Mouse (Mus musculus): ENCODE measurements around the gene Krt222. TPM values are rescaled to one million over a fixed set of nuclear protein-coding genes. Genes with fewer than 3 reads are reported as not detected.

Gene Krt222
- total RNA-seq, 2 experiments from 2014 or later: 12.6 to 18.9 TPM

Other genes starting within 250 kb of the Krt222 start
- 10 to 100 TPM; 53.3 to 57.0 TPM for gene Top2a, start 219.9 kb downstream of the Krt222 start, total RNA-seq (2021)
- gene Igfbp4, start 202.8 kb downstream of the Krt222 start, total RNA-seq (2021): 100 to 1,000 TPM; 192 to 218 TPM
- under 1 TPM; 0.12 TPM for gene Tns4, start 154.8 kb downstream of the Krt222 start, total RNA-seq (2021)
- gene Ccr7, start 89.0 kb downstream of the Krt222 start, total RNA-seq (2021): under 1 TPM; 0.42 to 0.62 TPM
- 10 to 100 TPM; 68.3 to 76.9 TPM for gene Smarce1, start 13.1 kb downstream of the Krt222 start, total RNA-seq (2021)
- gene Krt24, start 41.2 kb upstream of the Krt222 start, total RNA-seq (2021): not detected
- gene Krt25, start 78.9 kb upstream of the Krt222 start, total RNA-seq (2021): not detected
- not detected for gene Krt26, start 93.9 kb upstream of the Krt222 start, total RNA-seq (2021)
- gene Krt27, start 107.0 kb upstream of the Krt222 start, total RNA-seq (2021): not detected
- gene Krt28, start 130.8 kb upstream of the Krt222 start, total RNA-seq (2021): not detected
- gene Krt10, start 145.3 kb upstream of the Krt222 start, total RNA-seq (2021): 1 to 10 TPM; 6.8 to 9.7 TPM
- not detected for gene Krt12, start 178.2 kb upstream of the Krt222 start, total RNA-seq (2021)
- gene Krt20, start 194.1 kb upstream of the Krt222 start, total RNA-seq (2021): under 1 TPM; 0.26 to 0.30 TPM
- gene Krt23, start 249.1 kb upstream of the Krt222 start, total RNA-seq (2021): under 1 TPM in 1 of 2 experiments, not detected in 1; 0.17 TPM